Mouse (Mus musculus): ENCODE measurements around the gene Lysmd2.
"Not testable (repeated sequence)": the region's sequence is repeated elsewhere in the genome, so short reads cannot be mapped to it uniquely, and the experiment has no call there.

The Lysmd2 gene

GRCm38 (mm10) chr9:75630823-75631454, 5.4 kb downstream of the Lysmd2 start:
- no peak for DNase-seq

GRCm38 (mm10) chr9:75632111-75632510, 6.6 kb downstream of the Lysmd2 start:
- peak; percentile 34 for DNase-seq

- DNase-seq = peak; percentile 63
These were observed 7.4 kb downstream of the Lysmd2 start for GRCm38 (mm10) chr9:75632902-75633301.

- no peak for DNase-seq
These were observed 8.1 kb downstream of the Lysmd2 start for GRCm38 (mm10) chr9:75633603-75634002.

- no peak for DNase-seq
These were observed 8.7 kb downstream of the Lysmd2 start for GRCm38 (mm10) chr9:75634226-75634625.

- DNase-seq = no peak
These were observed 19.9 kb downstream of the Lysmd2 start for GRCm38 (mm10) chr9:75645405-75645804.

- no peak for DNase-seq
These were observed 28.7 kb downstream of the Lysmd2 start for GRCm38 (mm10) chr9:75653981-75654911.

- not testable (repeated sequence) for DNase-seq
These were observed 30.9 kb downstream of the Lysmd2 start for GRCm38 (mm10) chr9:75656456-75656855.

GRCm38 (mm10) chr9:75660917-75661316, 35.4 kb downstream of the Lysmd2 start:
- no peak for DNase-seq

GRCm38 (mm10) chr9:75665364-75665763, 39.8 kb downstream of the Lysmd2 start:
- DNase-seq = no peak

- DNase-seq = peak; percentile 81
These were observed 41.1 kb downstream of the Lysmd2 start for GRCm38 (mm10) chr9:75666612-75667011.

- no peak for DNase-seq
These were observed 47.2 kb downstream of the Lysmd2 start for GRCm38 (mm10) chr9:75672769-75673168.

GRCm38 (mm10) chr9:75676226-75676625, 50.7 kb downstream of the Lysmd2 start:
- DNase-seq = no peak

- DNase-seq = no peak
These were observed 52.8 kb downstream of the Lysmd2 start for GRCm38 (mm10) chr9:75678341-75678740.

GRCm38 (mm10) chr9:75679629-75680028, 54.1 kb downstream of the Lysmd2 start:
- DNase-seq = no peak

GRCm38 (mm10) chr9:75680606-75681005, 55.1 kb downstream of the Lysmd2 start:
- DNase-seq = no peak

- DNase-seq = peak; percentile 97
These were observed 58.1 kb downstream of the Lysmd2 start, which contains the start of gene Scg3 for GRCm38 (mm10) chr9:75683426-75684191. Gene Scg3, minus strand, starts transcription at chr9:75684056.

GRCm38 (mm10) chr9:75684292-75684691, 58.8 kb downstream of the Lysmd2 start:
- DNase-seq = no peak

- peak; percentile 54 for DNase-seq
These were observed 59.2 kb downstream of the Lysmd2 start for GRCm38 (mm10) chr9:75684772-75685171.
